Mouse (Mus musculus): Measurements from ENCODE around the gene Zfp541.

DNA sequence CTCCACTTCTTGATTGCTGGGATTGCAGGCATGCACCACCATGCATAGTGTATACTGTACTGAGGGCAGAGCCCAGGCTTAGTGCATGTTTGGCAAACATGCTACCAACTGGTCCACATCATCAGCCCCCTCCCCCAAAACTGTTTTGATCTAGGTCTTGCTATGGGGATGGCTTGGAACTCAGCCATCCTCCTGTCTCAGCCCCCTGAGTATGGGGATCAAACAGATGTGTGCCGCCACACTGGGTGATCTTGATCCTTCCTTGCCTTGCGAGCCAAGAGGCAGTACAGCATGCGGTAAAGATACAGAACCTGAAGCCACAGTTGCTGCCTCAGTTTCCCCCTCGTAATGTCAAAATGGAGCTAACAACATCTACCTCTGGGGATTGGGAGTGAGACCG is 67.3 kb downstream of the Zfp541 start:
- no peak for TF ChIP-seq CTCF (IDR thresholded peaks at IDR 0.05; ENCODE audit: low read depth, low read length)
- TF ChIP-seq POLR2A (IDR thresholded peaks at IDR 0.05; ENCODE audit: extremely low read depth, insufficient read depth, low read length) = no peak
